8 mouse cellular contexts compared by ENCODE assay signal in genomic region chrX:73998911-73999869, GRCm38 (mm10). TPM values are rescaled to one million over a fixed set of nuclear protein-coding genes. Genes with fewer than 3 reads are reported as not detected.
A peak's percentile ranks its signal among the peaks of the same experiment; 100 is the strongest.
DNase-seq lines count a peak whose midpoint lies in the region; ATAC-seq and TF ChIP-seq lines count a peak whose summit lies in the region.

No protein-coding gene starts in this region.

- intact Hi-C loops in heart, postnatal 25 days (cut with DNase I) = no loop called here

- 0 out of 2 replicates have a peak overlapping the region, but pooled peaks have one; percentile 13 for H3K4me3 ChIP-seq in E14TG2a.4 (replicated peaks; ENCODE audit: low read length)

- no peaks in the 10 kb centered on the region for H3K9me3 ChIP-seq in E14TG2a.4 (ENCODE audit: low read length)

- no peak for TF ChIP-seq CTCF in E14TG2a.4 (conservative IDR thresholded peaks at IDR 0.05; ENCODE audit: low read length)

- ATAC-seq in erythroid progenitor cell, adult 5-6 weeks (replicated peaks; ENCODE audit: low FRiP score, poor library complexity, severe bottlenecking) = peak; percentile 99

- DNase-seq in R1 (ENCODE audit: low read depth, low spot score) = peak; percentile 93
- DNase-seq in heart, postnatal 25 days (ENCODE audit: low spot score) = peak; percentile 16
- DNase-seq in layer of hippocampus, postnatal 14 days (ENCODE audit: low spot score in 2 of 2) = peak; percentile 20 to 65
- DNase-seq in lung, postnatal 36 days = peak; percentile 54
- peak; percentile 22 to 61 for DNase-seq in spleen, postnatal 36 days (ENCODE audit: low spot score in 2 of 2)
- DNase-seq in urinary bladder, postnatal 25 days (ENCODE audit: low spot score) = no peak

- H3K4me1 ChIP-seq in E14TG2a.4 (replicated peaks; ENCODE audit: low read depth, low read length) = peaks cover 35% of the 10 kb centered on the region

- H3K27me3 ChIP-seq in E14TG2a.4 (ENCODE audit: insufficient read depth, low read length) = no peaks in the 10 kb centered on the region

- H3K36me3 ChIP-seq in E14TG2a.4 (ENCODE audit: insufficient read depth, low read length) = no peaks in the 10 kb centered on the region

RNA-seq across cellular contexts. Expression of gene Irak1, which starts 24.5 kb away (rescaled TPM):
- total RNA-seq in erythroid progenitor cell, adult 5-6 weeks (2015; ENCODE audit: low replicate concordance) = 81.3 and 83.6 TPM in 2 replicates
- 58.8 and 59.3 TPM in 2 replicates for total RNA-seq in erythroid progenitor cell, adult 5-6 weeks (2017; ENCODE audit: low replicate concordance)
- total RNA-seq in heart, postnatal 25 days (2021) = 10 to 100 TPM; 58.1 to 60.1 TPM
- 10 to 100 TPM; 47.6 to 56.5 TPM for total RNA-seq in layer of hippocampus, postnatal 14 days (2021)

RNA-seq across cellular contexts. Expression of gene Hcfc1, which starts 33.0 kb away (rescaled TPM):
- 192 and 209 TPM in 2 replicates for total RNA-seq in erythroid progenitor cell, adult 5-6 weeks (2015; ENCODE audit: low replicate concordance)
- total RNA-seq in erythroid progenitor cell, adult 5-6 weeks (2017; ENCODE audit: low replicate concordance) = 123 and 145 TPM in 2 replicates
- 10 to 100 TPM; 39.3 to 41.8 TPM for total RNA-seq in heart, postnatal 25 days (2021)
- total RNA-seq in layer of hippocampus, postnatal 14 days (2021) = 10 to 100 TPM; 72.6 to 76.3 TPM
